Mouse (Mus musculus) forebrain, embryonic 10.5 days (tissue): ENCODE results near the gene Sgip1. TPM values are rescaled to one million over a fixed set of nuclear protein-coding genes. Genes with fewer than 3 reads are reported as not detected.

ENCODE experiments used
- DNase-seq: peaks from one replicate; pipeline ENCODE4 v3.0.0-alpha.2; 2017; ENCODE audit warnings: low spot score; ENCODE audit errors: extremely low spot score
- H3K27ac ChIP-seq: fragments of 300-500 bp; sonication (generic); 2 replicates; pipeline ENCODE4 v1.5.1; 2016; ENCODE audit warnings: mild to moderate bottlenecking
- H3K27me3 ChIP-seq: fragments of 300-500 bp; sonication (generic); 2 replicates; pipeline ENCODE4 v1.6.1; 2016; ENCODE audit warnings: mild to moderate bottlenecking; ENCODE audit not compliant: poor library complexity, severe bottlenecking
- H3K36me3 ChIP-seq: fragments of 300-500 bp; sonication (generic); replicated peaks from 2 replicates; pipeline ENCODE4 v1.6.1; 2016; ENCODE audit warnings: mild to moderate bottlenecking, moderate library complexity
- H3K4me1 ChIP-seq: fragments of 300-500 bp; sonication (generic); 2 replicates; pipeline ENCODE4 v1.6.1; 2016
- H3K4me3 ChIP-seq: fragments of 300-500 bp; sonication (generic); 2 replicates; pipeline ENCODE4 v1.5.1; 2016; ENCODE audit warnings: mild to moderate bottlenecking, moderate library complexity
- H3K9me3 ChIP-seq: fragments of 300-500 bp; sonication (generic); 2 replicates; pipeline ENCODE4 v1.6.1; 2016; ENCODE audit warnings: mild to moderate bottlenecking, moderate library complexity
- WGBS: fragments of 180-500 bp; shearing (Covaris S2); methylation state at CpG from one replicate; pipeline ENCODE4 v1.1.7; 2016; 5-methylcytosine and 5-hydroxymethylcytosine counted together
- polyA plus RNA-seq: library from polyadenylated mRNA; unstranded; fragments of >200 nt; fragmentation: Nextera tagmentation; extraction: Ambion mirVana; gene quantifications from 2 replicates; pipeline ENCODE4 v1.2.1, GENCODE M21; 2016

Sgip1 gene
- polyA plus RNA-seq, 1 experiment from 2014 or later: 7.5 TPM

DNA sequence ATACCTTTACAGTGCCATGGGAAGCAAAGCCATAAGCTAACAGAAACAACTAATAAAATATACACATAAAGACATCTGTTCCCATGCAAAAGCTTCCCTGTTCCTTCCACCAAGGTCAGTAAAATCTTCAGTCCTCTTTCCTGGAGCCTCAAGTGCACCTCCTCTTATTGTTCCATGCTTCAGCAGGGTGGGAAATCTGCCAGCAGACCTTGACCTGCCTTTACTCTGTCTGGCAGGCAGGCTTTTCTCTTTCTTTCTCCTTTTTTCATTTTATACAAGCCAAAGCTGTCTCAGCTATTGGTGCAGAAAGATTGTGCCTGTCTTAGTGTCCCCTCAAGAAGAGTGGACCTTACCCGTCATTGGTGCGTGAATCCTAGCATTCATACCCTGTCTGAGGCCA, 154.8 kb downstream of the Sgip1 start:
- no peak for DNase-seq
- no peak overlapping the region for H3K27ac ChIP-seq
- no peaks in the 10 kb centered on the region for H3K4me1 ChIP-seq
- 99% methylated on average over 2 of the region's 2 CpGs for WGBS
- no peaks in the 10 kb centered on the region for H3K27me3 ChIP-seq
- no peak overlapping the region for H3K4me3 ChIP-seq
- peaks cover 10% of the 10 kb centered on the region for H3K9me3 ChIP-seq
- no peaks in the 10 kb centered on the region for H3K36me3 ChIP-seq

GRCm38 (mm10) chr4:102898987-102899386, 157.9 kb downstream of the Sgip1 start:
- H3K4me3 ChIP-seq: no peak overlapping the region
- no peak for DNase-seq
- H3K27ac ChIP-seq: no peak overlapping the region
- H3K27me3 ChIP-seq: no peaks in the 10 kb centered on the region
- H3K36me3 ChIP-seq: no peaks in the 10 kb centered on the region
- H3K9me3 ChIP-seq: peaks cover 10% of the 10 kb centered on the region
- 88% methylated on average over 4 of the region's 4 CpGs for WGBS
- H3K4me1 ChIP-seq: no peaks in the 10 kb centered on the region

DNA sequence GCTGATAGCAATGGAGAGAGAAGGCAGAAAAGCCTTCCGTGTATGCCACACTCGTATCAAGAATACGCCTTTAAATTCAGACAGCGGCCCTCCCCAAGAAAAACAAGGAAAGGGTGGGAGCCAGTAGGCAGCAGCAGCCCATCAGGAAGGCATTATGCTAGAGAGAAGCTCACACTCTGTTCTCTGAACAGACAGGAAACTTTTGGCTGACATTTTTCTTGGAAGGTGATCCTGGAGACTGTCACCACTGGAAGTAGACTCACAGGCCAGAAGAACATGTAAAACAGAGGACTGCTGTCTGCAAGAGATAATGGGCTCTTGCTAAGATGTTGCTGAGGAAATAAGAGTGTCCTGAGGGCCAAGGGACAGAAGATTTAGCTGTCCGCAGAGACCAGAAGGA, 158.6 kb downstream of the Sgip1 start:
- 91% methylated on average over 5 of the region's 5 CpGs for WGBS
- DNase-seq: no peak
- H3K9me3 ChIP-seq: peaks cover 10% of the 10 kb centered on the region

GRCm38 (mm10) chr4:102900166-102900565, 159.1 kb downstream of the Sgip1 start:
- Histone ChIP-seq H3K4me1 (no peaks in the 10 kb centered on the region), H3K27ac (no peak overlapping the region), H3K4me3 (no peak overlapping the region), H3K9me3 (peaks cover 10% of the 10 kb centered on the region), H3K36me3 (no peaks in the 10 kb centered on the region), H3K27me3 (no peaks in the 10 kb centered on the region)
- WGBS: 91% methylated on average over 6 of the region's 6 CpGs
- no peak for DNase-seq

More for the DNA sequence above, 158.6 kb downstream of the Sgip1 start:
- Histone ChIP-seq H3K27me3 (no peaks in the 10 kb centered on the region), H3K27ac (no peak overlapping the region), H3K4me1 (no peaks in the 10 kb centered on the region), H3K36me3 (no peaks in the 10 kb centered on the region), H3K4me3 (no peak overlapping the region)

DNA sequence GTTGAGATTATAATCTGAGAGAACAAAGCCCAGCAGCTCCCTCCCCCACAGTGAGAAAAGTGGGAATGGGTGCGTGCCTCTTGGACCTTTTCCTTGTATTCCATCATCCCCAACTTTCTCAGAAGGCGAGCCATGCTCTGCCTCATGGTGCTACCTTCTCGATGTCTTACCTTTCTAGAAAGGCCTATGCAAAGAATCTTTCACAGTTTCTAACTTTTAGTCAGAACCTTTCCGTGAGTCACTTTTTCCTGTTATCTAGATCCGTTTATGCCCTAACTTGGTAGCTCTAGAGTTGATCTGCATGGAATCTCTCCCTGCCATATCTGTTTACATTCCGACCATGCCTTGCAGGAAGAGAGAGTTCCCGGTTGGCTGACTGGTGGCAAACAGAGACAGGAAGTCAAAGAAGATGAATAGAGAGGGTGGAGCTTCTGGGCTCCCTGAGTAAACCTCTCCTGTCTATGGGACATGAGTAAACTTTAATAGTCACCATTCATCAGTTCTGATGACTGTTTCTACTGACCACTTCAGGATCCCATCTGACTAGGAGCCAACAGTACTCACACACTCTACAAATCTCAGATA, 166.8 kb downstream of the Sgip1 start:
- 86% methylated on average over 7 of the region's 7 CpGs for WGBS
- no peak for DNase-seq

GRCm38 (mm10) chr4:102910191-102910590, 169.1 kb downstream of the Sgip1 start:
- WGBS: 93% methylated on average over 4 of the region's 4 CpGs

More for the DNA sequence above, 166.8 kb downstream of the Sgip1 start:
- no peaks in the 10 kb centered on the region for H3K4me1 ChIP-seq
- H3K9me3 ChIP-seq: no peaks in the 10 kb centered on the region
- H3K4me3 ChIP-seq: no peak overlapping the region
- H3K27me3 ChIP-seq: no peaks in the 10 kb centered on the region
- no peaks in the 10 kb centered on the region for H3K36me3 ChIP-seq
- no peak overlapping the region for H3K27ac ChIP-seq

DNA sequence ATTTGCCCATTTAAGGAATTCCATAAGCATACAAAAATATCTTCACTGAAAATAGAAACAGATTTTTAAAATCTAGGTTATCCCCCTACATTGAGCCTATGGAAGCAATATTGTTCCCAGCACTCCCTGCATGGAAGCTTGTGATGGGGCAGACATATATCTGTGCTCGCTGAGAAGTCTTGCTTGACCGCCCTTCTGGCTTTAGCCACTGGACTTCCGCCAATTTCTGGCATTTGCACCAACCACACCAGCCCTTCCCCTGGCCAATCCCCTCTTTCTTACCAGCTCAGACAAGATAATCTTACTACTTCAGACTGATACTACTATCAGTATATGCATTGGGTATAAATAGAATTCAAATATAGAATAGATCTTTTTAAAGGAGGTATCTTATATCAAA, 172.1 kb downstream of the Sgip1 start:
- no peak for DNase-seq
- H3K36me3 ChIP-seq: no peaks in the 10 kb centered on the region
- H3K4me1 ChIP-seq: no peaks in the 10 kb centered on the region
- no peaks in the 10 kb centered on the region for H3K9me3 ChIP-seq
- WGBS: 97% methylated on average over 3 of the region's 3 CpGs
- no peak overlapping the region for H3K27ac ChIP-seq
- no peak overlapping the region for H3K4me3 ChIP-seq
- H3K27me3 ChIP-seq: no peaks in the 10 kb centered on the region

More at GRCm38 (mm10) chr4:102910191-102910590, 169.1 kb downstream of the Sgip1 start:
- H3K9me3 ChIP-seq: no peaks in the 10 kb centered on the region
- no peak overlapping the region for H3K27ac ChIP-seq
- H3K27me3 ChIP-seq: no peaks in the 10 kb centered on the region
- DNase-seq: no peak
- no peaks in the 10 kb centered on the region for H3K4me1 ChIP-seq
- no peaks in the 10 kb centered on the region for H3K36me3 ChIP-seq
- H3K4me3 ChIP-seq: no peak overlapping the region

DNA sequence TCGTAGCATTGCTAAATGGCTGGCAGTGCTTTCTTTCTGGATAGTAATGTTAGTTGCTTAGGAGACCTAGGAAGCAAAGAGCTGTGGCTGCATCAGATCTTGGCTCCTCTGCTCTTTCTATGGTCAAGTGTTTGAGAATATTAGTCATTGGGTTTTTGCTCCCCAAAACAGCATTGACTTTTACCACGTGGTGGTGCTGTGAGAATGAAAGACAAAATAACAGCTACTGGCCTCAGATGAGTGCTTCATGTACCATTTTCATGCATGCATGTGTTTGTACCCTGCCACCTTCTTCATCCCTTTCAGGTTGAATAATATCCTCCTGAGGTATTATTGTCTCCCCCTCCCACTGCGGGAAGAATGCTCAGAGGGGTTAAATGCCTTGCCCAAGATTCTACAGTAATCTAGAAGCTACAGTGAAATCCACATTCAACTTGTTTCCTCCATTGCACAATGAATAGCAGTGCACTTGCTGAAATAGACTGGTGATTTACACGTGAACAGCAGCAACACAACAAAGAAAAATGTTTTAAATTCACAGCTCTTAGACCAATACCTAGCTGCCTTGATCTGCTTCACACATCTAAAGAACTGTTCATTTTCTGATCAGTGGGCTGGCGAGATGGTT, 172.7 kb downstream of the Sgip1 start:
- no peaks in the 10 kb centered on the region for H3K9me3 ChIP-seq
- no peak overlapping the region for H3K4me3 ChIP-seq
- WGBS: 75% methylated on average over 5 of the region's 5 CpGs
- DNase-seq: no peak
- no peaks in the 10 kb centered on the region for H3K27me3 ChIP-seq
- H3K4me1 ChIP-seq: no peaks in the 10 kb centered on the region
- no peak overlapping the region for H3K27ac ChIP-seq
- no peaks in the 10 kb centered on the region for H3K36me3 ChIP-seq

- no peaks in the 10 kb centered on the region for H3K9me3 ChIP-seq
- no peaks in the 10 kb centered on the region for H3K27me3 ChIP-seq
- no peaks in the 10 kb centered on the region for H3K4me1 ChIP-seq
- DNase-seq: no peak
- 82% methylated on average over 1 of the region's 1 CpGs for WGBS
- H3K4me3 ChIP-seq: no peak overlapping the region
- no peak overlapping the region for H3K27ac ChIP-seq
- H3K36me3 ChIP-seq: no peaks in the 10 kb centered on the region
These were observed 177.1 kb downstream of the Sgip1 start for GRCm38 (mm10) chr4:102918191-102918590.

DNA sequence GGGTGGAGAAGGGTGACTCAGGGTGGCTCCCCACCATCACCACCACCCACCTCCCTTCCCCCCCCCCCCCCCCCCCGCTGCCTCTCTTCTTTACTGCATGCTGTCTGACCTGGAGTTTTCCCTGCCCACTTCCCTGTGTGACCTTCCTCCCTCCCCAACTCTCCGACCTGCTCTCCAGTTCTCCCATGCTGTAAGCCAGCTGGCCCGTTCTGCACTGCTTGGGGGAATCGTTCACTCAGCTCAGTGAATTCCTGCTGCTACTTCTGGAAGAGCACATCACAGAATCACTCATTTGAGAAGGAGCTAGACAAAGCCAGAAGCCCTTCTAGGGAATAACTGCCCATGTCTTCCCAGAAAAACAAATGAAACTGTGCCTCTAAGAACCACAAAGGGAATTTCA, 188.4 kb downstream of the Sgip1 start:
- H3K27ac ChIP-seq: no peak overlapping the region
- DNase-seq: no peak
- H3K4me3 ChIP-seq: no peak overlapping the region
- WGBS: 58% methylated on average over 3 of the region's 4 CpGs
- H3K27me3 ChIP-seq: no peaks in the 10 kb centered on the region
- no peaks in the 10 kb centered on the region for H3K4me1 ChIP-seq
- no peaks in the 10 kb centered on the region for H3K9me3 ChIP-seq
- no peaks in the 10 kb centered on the region for H3K36me3 ChIP-seq

- Histone ChIP-seq H3K27ac (no peak overlapping the region), H3K9me3 (no peaks in the 10 kb centered on the region), H3K4me1 (no peaks in the 10 kb centered on the region), H3K27me3 (no peaks in the 10 kb centered on the region), H3K36me3 (no peaks in the 10 kb centered on the region), H3K4me3 (no peak overlapping the region)
- no peak for DNase-seq
- 92% methylated on average over 7 of the region's 7 CpGs for WGBS
These were observed 189.6 kb downstream of the Sgip1 start for GRCm38 (mm10) chr4:102930679-102931078.

DNA sequence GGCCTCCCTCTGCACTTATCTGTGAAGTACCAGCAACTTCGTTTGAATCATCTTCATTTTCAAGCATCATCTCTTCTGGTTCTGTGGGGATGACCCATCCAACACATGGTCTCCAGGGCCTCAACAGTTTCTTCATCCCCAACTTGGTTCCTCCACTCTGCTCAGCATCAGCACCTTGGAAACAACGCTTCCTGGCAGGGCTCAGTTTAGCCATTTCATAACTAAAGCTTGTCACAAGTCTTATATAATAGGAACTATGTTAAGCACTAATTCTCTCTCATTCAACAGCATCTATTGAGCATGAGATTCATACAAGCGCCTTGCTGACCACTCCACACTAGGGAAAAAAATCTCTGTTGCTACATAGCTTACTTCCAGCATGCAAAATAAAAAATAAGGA, 199.2 kb downstream of the Sgip1 start:
- no peaks in the 10 kb centered on the region for H3K36me3 ChIP-seq
- H3K9me3 ChIP-seq: no peaks in the 10 kb centered on the region
- DNase-seq: no peak
- H3K27ac ChIP-seq: no peak overlapping the region
- no peaks in the 10 kb centered on the region for H3K27me3 ChIP-seq
- H3K4me1 ChIP-seq: no peaks in the 10 kb centered on the region
- no peak overlapping the region for H3K4me3 ChIP-seq
- 76% methylated on average over 3 of the region's 3 CpGs for WGBS

GRCm38 (mm10) chr4:102940738-102941137, 199.6 kb downstream of the Sgip1 start:
- Histone ChIP-seq H3K4me1 (no peaks in the 10 kb centered on the region), H3K4me3 (no peak overlapping the region), H3K36me3 (no peaks in the 10 kb centered on the region), H3K27me3 (no peaks in the 10 kb centered on the region), H3K27ac (no peak overlapping the region), H3K9me3 (no peaks in the 10 kb centered on the region)
- no peak for DNase-seq
- whole genome bisulfite sequencing: 88% methylated on average over 4 of the region's 4 CpGs
